Mouse (Mus musculus) lung, adult 2 months (tissue): Measurements from ENCODE around the gene Pde4b.

Source experiments
- CTCF ChIP-seq: fragments of 200-500 bp; IDR thresholded peaks from 2 replicates; pipeline ENCODE4 v1.5.1; 2011; ENCODE audit warnings: mild to moderate bottlenecking, low read length, control low read depth; ENCODE audit not compliant: insufficient read depth
- POLR2A ChIP-seq: fragments of 200-500 bp; IDR thresholded peaks from 2 replicates; pipeline ENCODE4 v1.6.1; 2011; ENCODE audit warnings: low read depth, mild to moderate bottlenecking, control low read depth, low read length, borderline replicate concordance; ENCODE audit errors: extremely low read depth

- TF ChIP-seq CTCF (no peak), POLR2A (no peak)
These were observed 359.0 kb downstream of the Pde4b start for GRCm38 (mm10) chr4:102446160-102446945.
